Mouse (Mus musculus) bone marrow macrophage, adult 2 months (primary cell): ENCODE data around the gene Il2rb.

ENCODE experiments used
- CTCF ChIP-seq: IDR thresholded peaks from 2 replicates; pipeline ENCODE4 v1.5.1; 2012; ENCODE audit warnings: low read depth, mild to moderate bottlenecking, low read length, moderate library complexity
- POLR2A ChIP-seq: IDR thresholded peaks from 2 replicates; pipeline ENCODE4 v1.6.1; 2012; ENCODE audit warnings: mild to moderate bottlenecking, low read depth, low read length, borderline replicate concordance

GRCm38 (mm10) chr15:78489248-78489647 lies 5.8 kb downstream of the Il2rb start:
- TF ChIP-seq POLR2A (no peak), CTCF (no peak)
